Mouse (Mus musculus) spleen, adult 2 months (tissue): Measurements from ENCODE around the gene Sntb2.

Source experiments
- CTCF ChIP-seq: fragments of 200-500 bp; IDR thresholded peaks from 2 replicates; pipeline ENCODE4 v1.5.1; 2011; ENCODE audit warnings: mild to moderate bottlenecking, inconsistent platforms; ENCODE audit not compliant: insufficient read depth, insufficient read length, insufficient replicate concordance; ENCODE audit errors: extremely low read depth
- POLR2A ChIP-seq: fragments of 200-500 bp; IDR thresholded peaks from 2 replicates; pipeline ENCODE4 v1.6.1; 2011; ENCODE audit warnings: low read depth, low read length, inconsistent platforms

GRCm38 (mm10) chr8:107023479-107023878 lies 87.9 kb downstream of the Sntb2 start:
- TF ChIP-seq POLR2A (no peak), CTCF (no peak)
